Mouse (Mus musculus): Measurements from ENCODE around the gene Msl1.

DNA sequence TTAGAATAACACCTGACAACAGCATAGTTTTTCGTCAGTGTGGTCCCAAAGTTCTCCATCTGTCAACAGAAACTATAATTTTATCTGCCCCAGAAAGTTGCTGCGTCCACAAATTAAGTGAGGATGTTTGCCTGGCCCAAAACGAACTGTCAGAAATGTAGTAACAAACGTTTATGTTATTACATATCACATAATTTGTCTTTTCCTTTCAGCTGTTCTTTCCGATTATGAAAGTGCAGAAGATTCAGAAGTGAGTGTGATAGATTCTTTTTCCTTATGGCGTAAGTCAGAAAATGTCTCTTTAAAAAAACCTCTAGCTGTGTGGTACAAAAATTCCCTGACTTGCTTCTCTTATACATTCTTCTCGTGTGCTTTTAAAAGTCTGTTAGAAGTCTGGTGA lies 15.4 kb downstream of the Msl1 start:
- no peak for TF ChIP-seq CTCF (IDR thresholded peaks at IDR 0.05; ENCODE audit: control insufficient read depth, insufficient read depth, insufficient read length)
- no peak for TF ChIP-seq MAX (IDR thresholded peaks at IDR 0.05)
- no peak for TF ChIP-seq USF1 (IDR thresholded peaks at IDR 0.05; ENCODE audit: low read depth)
- no peak for TF ChIP-seq MYOG (IDR thresholded peaks at IDR 0.05; ENCODE audit: control insufficient read depth, extremely low read depth, insufficient read length)
